Mouse (Mus musculus): Measurements from ENCODE around the gene Gfap.

Gene Gfap

GRCm38 (mm10) chr11:102837385-102837784, 63.3 kb downstream of the Gfap start:
- no peak for DNase-seq (ENCODE audit: low spot score)
